Mouse (Mus musculus) G1E-ER4 (cell line): ENCODE measurements around the gene Prkag1. TPM values are rescaled to one million over a fixed set of nuclear protein-coding genes. Genes with fewer than 3 reads are reported as not detected.

Source experiments
- GATA1 ChIP-seq: IDR thresholded peaks from one replicate; pipeline ENCODE4 v1.8.0; 2012; ENCODE audit warnings: low read length, inconsistent platforms
- polyA plus RNA-seq: library from polyadenylated mRNA; stranded (reverse); fragments of >175 nt; gene quantifications from 2 replicates; pipeline ENCODE4 v1.2.3, GENCODE M21; 2012

Prkag1 gene
- polyA plus RNA-seq, 1 experiment: 155 TPM

DNA sequence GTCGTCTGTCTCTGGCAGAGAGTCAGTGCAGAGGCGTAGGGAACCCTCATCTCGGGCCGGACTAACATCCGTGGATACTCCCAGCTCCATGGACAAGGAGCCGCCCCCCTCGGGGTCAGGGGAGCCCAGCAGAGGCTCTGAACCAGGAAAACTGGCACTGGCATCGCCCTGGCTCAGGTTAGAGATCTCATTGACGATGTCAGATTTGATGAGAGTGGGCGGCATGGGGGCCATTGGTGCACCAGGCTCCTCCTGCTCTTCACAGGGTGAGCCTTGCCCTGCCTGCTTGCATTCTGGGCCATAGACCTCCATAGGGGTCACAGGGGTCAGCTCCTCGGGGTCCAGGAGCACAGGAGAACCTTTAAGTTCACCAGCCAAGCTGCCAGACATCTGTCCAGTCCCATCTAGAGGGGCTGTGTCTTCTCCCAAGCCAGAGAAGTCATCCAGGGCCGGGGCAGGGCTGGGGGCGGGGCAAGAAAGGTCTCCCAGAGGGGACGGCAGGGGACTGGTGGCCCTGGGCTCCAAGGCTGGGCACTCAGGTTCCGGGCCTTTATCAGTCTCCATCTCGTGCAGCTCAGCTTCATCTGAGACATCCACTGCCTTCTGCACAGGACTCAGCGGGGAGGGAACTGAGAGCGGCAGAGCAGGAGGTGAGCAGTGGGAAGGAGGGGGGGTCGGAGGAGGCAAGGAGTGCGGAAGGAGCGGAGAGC is 30.5 kb upstream of the Prkag1 start:
- TF ChIP-seq GATA1: no peak

DNA sequence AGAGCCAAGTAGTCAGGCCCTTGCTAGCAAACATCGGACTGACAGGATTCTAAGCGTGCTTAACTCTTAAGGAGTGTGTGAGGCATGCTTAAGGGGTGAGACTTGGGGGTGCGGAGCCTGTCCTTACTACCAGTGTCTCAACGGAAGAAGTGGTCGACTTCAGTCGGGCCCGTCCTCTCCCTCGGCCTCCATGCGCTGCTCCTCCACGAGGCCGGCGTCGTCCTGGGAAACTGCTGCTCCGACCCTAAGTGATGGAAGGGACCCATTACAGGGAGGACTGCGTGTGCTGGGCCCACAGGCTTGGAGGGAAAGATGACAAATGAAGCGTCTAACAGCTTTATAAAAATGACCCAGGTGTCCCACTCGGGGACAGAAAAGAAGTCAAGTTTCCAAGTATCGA is 29.6 kb upstream of the Prkag1 start:
- TF ChIP-seq GATA1: no peak

DNA sequence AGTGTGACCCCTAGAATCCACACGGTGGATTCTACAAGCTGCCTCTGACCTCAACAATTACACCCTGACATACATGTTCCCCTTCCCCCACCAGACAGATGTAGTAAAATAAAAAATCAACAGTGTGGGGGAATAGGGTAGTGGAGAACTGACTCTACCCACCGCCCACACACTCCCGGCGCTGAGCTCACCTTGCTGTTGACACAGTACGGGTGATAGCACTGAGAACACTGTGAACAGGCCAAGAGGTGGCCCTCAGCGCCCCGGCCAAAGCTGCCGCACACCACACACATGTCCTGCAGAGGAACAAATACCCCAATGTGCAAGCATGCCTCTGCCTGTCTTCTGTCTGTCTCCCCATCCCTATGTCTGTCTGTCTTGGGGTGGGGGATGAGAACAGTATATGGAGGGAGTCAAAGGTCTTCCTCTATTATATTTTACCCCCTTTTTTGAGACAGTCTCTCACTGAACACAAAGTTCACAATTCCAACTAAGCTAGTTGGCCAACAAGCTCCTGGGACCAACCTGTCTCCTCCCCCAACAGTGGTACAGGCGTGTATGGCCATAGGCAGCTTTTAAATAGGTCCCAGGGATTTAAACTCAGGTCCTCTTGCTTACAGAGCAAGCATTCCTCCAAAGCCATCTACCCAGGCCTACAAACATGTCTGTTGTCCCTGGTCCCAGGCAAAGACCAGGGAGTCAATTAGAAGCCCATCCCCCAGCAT is 28.2 kb upstream of the Prkag1 start:
- TF ChIP-seq GATA1: no peak

DNA sequence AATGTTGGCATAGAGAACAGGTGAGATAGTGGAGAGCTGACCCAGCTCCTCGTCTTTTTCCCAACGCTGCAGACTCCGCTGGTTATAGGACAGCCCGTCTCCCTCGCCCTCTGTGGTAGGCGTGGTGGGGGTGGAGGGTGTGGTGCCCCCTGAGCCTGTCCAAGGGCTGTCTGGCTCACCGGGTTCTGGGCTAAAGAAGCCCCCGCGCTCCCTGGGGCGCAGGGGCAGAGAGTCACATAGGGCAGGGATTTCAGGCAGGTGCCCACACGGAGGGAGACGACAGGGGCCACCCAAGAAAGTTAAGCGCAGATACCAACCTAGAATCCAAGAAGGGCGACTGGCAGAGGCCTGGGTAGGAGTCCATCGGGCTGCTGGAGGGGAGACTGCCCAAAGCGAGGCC is 22.9 kb upstream of the Prkag1 start:
- TF ChIP-seq GATA1: no peak

DNA sequence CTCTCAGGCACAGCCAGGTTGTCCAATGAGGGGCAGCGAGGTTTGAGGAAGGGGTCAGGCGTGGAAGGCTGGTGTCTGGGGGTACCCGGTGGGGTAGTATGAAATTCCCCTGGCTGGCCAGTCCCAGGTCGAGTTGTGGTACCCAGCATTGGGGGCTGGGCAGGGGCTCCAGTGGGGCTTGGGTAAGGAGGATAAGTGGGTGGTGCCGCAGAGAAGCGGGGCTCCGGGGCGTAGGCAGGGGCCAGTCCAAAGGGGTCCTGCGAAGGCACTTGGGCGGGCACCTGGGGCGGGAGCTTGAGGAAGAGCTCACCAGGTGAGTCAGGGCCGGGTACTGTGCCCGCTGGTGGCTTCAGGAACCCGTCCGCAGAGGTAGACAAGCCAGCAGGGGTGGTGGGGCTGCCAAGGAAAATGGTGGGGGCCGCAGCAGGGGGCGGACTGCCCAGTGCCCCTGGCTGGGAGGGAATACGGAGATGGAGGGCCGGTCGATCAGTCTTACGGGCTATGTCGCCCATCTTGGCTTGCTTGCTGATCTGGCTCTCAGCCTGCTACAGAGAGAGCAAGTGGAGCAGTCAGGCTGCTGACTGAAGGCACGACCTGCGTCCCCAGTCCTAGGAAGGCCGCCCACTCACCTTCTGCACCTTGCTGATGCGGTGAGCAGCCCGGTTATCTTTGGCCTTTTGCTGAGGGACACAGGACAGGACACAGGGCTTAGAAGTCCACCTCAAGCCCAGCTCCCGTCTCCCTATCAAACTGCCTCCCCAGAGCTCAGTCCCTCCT is 22.0 kb upstream of the Prkag1 start:
- TF ChIP-seq GATA1: no peak

DNA sequence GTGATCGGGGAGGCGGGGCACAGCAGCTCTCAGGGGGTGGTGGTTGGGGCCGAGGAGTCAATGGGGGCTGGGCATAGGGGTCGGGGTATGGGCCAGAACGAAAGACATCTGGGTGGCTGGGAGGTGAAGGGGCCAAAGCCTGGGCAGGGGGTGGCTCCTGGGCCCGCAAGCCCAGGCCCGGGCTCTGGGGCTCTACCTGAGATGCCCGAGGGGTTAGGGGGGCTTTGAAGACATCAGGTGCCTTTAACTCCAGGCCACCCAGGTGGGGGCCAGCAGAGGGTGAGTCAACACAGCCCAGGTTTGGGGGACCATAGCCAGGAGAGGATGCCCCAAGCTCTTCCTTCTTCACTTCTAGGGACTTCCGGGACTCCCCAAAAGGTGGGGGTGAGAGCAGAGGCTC is 21.4 kb upstream of the Prkag1 start:
- no peak for TF ChIP-seq GATA1

DNA sequence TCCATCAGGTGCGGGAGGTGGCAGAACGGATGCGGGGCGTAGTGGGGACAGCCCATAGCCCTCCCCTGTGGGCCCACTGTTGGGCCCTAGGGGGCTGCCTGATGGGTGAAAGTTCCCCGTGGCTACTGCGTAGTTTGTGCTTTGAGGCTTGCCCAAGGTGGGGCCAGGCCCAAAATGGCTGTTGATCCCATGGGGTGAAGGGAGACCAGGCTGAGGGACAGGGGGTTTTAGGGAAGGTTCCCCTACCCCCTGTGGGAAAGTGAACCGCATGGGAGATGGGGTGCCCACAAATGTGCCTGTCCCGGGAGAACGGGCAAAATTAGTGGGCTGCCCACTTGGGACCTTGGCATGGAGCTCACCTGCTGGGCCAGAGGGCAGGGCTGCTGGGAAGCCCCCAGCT is 20.8 kb upstream of the Prkag1 start:
- TF ChIP-seq GATA1: no peak

DNA sequence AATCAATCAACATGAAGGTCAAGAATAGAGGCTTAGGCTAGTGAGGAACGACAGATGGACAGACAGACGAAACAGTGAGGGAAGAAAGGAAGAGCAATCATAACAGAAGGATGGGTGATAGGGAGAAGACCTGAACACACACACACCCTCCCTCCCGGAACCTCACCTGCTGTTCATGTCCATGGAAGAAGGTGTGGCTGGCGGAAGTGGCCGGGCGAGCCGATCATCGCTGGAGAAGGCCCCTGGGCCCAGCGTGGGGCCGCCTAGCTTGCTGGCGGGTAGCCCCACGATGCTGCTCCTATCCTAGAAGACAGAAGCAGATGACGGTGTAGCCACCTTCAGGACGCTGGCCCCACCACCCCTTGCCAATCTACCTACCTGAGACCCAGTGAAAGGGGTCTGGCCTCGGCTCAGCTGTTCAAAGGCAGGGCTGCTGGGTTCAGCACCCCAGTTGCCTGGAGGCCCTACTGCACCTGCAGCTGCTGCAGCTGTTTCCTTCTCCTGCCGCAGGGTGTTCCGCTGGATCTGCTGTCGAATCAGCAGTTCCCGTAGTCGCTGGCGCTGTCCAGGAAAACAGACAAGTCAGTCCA is 20.0 kb upstream of the Prkag1 start:
- no peak for TF ChIP-seq GATA1

DNA sequence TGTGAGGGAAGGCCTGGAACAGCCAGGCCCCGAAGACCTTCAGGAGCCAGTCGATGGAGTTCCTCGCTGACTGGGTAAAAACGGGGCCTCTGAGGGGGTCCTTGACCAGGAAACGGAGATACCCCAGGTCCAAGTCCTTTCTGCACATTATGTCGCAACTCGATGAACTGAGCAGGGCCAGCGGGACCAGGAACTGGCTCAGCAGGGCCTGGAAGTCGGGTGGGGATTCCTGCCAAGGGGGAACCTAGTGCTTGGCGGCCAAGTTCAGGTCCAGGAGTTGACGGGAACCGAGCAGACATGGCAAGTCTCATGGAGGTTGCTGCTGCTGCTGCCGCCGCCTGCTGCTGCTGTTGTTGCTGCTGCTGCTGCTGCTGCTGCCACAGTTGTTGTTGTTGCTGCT is 19.3 kb upstream of the Prkag1 start:
- no peak for TF ChIP-seq GATA1

DNA sequence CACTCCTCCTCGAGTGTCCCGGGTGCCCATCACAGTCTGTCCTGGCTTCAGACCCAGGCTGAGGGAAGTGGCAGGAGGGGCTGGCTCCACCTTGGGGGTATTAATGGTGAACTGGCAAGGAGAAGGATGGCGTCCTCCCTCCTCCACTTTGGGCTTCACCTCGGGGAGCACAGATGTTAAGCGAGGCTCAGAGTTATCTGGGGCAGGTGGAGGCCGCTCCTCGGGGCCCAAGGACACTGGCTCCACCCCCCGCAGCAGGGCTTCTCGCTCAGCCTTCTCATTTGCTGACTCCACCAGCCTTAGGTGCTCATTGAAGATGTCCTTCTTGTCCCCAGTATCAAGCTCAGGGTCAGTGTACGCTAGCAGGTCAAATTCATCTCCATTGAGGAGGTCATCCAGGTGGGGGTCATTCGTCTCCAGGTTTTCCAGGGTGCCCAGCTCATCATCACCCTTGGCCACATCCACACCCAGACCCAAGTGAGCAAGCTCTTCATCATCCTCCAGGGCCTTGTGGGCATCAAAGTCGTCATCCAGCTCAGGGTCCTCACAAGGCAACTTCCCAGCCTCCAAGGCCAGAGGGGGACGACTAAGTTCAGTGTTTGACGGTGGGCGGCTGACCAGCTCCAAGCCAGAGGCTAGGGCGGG is 18.8 kb upstream of the Prkag1 start:
- no peak for TF ChIP-seq GATA1

DNA sequence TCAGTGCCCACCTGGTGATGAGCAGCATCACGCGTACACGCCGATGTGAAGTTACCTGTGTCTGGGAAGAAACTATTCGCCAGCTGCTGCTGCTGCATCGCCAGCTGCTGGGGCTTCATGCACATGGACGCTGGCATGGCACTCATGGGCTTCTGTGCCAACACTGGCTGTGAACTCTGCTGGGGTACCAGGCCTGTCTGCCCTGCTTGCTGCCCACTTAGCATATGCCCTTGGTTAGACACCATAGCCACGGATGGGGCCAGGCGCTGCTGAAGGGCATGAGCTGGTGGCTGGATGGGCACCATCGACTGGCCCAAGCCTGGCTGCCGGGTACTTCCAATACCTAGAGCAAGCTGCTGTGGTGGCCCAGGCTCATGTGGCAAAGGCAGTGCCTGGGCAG is 17.8 kb upstream of the Prkag1 start:
- no peak for TF ChIP-seq GATA1

DNA sequence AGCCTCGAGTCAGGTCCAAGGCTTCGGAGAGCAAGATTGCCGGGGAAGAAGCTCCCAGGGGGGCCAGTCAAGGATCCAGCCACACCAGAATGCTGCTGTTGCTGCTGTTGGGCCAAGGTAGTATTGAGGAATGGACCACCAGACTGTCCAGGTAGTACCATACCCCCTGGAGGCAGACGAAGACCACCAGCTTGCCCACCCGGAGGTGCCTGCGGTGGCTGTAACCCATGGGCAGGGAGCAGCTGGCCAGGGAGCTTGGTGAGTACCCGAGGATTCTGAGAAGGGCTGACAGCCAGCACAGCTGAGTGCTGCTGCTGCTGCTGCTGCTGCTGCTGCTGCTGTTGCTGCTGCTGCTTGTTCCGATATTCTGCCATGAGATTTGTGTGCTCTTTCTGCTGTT is 14.8 kb upstream of the Prkag1 start:
- no peak for TF ChIP-seq GATA1

DNA sequence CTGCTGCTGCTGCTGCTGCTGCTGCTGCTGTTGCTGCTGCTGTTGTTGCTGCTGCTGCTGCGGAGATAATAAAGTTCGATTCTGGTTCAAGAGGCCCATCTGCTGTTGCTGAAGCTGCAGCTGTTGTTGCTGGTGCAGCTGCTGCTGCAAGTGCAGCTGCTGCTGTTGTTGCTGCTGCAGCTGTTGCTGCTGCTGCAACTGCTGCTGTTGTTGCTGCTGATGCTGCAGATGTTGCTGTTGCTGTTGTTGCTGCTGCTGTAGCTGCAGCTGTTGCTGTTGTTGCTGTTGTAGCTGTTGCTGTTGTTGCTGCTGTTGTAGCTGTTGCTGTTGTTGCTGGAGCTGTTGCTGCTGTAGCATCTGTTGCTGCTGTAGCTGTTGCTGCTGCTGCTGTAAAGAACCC is 13.8 kb upstream of the Prkag1 start:
- TF ChIP-seq GATA1: no peak

DNA sequence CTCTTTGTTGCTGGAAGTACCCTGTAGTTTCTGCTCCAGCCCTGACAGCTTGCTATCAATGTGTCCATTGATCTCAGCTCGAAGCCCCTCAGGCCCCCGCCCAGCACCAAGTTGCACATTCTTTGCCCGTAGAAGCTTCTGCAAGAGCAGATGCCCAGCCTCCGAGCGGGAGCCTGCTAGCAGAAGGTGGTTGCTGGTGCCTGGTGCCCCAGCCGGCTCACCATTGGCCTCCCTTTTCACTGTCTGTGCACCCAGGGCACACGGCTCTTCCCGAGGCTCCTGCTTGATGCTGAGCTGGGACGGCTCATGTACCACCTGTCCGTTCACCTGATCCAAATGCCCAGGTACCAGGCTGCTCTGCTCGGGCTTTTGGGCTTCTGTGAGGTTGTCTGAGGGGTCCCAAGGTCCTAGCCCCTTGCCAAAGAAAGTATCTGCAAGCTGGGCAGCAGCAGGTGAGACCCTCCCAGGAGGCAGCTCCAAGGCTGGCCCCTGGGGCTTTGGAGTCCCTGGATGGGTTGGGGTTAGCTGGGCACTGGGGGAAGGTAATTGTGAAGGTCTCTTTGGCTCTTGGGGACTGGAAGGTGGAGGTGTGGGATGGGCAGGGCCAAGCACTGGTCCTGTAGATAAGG is 12.4 kb upstream of the Prkag1 start:
- TF ChIP-seq GATA1: no peak

DNA sequence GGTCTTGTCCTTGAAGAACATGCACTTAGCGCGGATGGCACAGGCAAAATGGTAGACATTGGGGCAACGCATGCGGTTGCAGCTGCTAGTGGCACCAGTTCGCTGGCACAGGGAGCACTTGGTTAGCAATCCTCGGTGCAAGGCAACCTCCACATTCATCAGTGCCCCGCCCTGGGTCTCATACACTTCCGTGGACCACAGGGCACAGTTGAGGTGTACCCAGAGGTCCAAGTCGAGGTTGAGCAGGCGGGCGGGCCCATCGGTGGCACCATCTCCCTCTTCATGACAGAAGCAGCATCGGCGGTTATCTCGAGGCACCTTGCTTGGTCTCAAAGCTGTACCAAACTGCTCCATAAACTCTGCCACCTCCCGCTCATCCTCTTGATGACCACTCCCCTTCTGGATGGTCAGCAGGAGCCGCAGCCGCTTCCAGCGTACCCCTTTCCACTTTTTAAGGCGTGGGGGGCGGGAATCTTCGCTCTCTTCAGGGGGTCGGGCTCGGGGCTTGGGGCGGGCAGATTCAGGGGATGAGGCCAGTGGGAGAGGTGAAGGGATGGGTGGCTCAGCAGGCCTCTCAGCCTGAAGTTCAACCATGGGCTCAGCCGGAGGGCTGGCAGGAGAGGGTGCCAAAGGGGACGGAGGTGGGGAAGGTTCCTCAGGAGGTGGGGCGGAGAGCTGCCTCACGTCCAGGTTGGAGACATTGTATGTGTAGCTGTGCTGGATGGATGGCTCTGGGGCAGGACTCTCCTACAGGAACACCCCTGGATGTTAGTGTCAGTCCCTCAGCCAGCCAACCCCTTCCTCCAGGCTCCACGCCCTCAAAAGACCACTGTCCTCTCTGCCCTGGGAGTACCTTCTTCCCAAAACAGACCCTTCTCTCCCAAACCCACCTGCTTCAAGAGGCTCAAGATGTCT is 8.6 kb upstream of the Prkag1 start:
- TF ChIP-seq GATA1: no peak
